Mouse (Mus musculus) neural tube, embryonic 11.5 days (tissue): Measurements from ENCODE around the gene Arrb2. TPM values are rescaled to one million over a fixed set of nuclear protein-coding genes. Genes with fewer than 3 reads are reported as not detected.
"Not testable (repeated sequence)": the region's sequence is repeated elsewhere in the genome, so short reads cannot be mapped to it uniquely, and the experiment has no call there.

Source experiments
- ATAC-seq: fragments of 200-750 bp; cut with Nextera tagmentation; 2 replicates; pipeline ENCODE4 v1.8.0; 2017; ENCODE audit warnings: moderate number of reproducible peaks, mild to moderate bottlenecking, moderate TSS enrichment, moderate library complexity; ENCODE audit not compliant: insufficient read depth, low FRiP score, low TSS enrichment
- DNase-seq: peaks from one replicate; pipeline ENCODE4 v3.0.0-alpha.2; 2015; ENCODE audit warnings: low spot score
- H3K27ac ChIP-seq: fragments of 300-500 bp; sonication (generic); 2 replicates; pipeline ENCODE4 v1.5.1; 2014; ENCODE audit warnings: low read depth, mild to moderate bottlenecking, low read length
- H3K27me3 ChIP-seq: fragments of 300-500 bp; sonication (generic); 2 replicates; pipeline ENCODE4 v1.6.1; 2014; ENCODE audit warnings: mild to moderate bottlenecking, low read length, mixed read lengths; ENCODE audit not compliant: control insufficient read depth, insufficient read depth
- H3K36me3 ChIP-seq: fragments of 300-500 bp; sonication (generic); 2 replicates; pipeline ENCODE4 v1.6.1; 2014; ENCODE audit warnings: mild to moderate bottlenecking, low read length, moderate library complexity, mixed read lengths; ENCODE audit not compliant: control insufficient read depth, insufficient read depth
- H3K4me1 ChIP-seq: fragments of 300-500 bp; sonication (generic); 2 replicates; pipeline ENCODE4 v1.6.1; 2014; ENCODE audit warnings: low read length, mixed read lengths; ENCODE audit not compliant: control insufficient read depth, insufficient read depth
- H3K4me2 ChIP-seq: fragments of 300-500 bp; sonication (generic); 2 replicates; pipeline ENCODE4 v1.6.1; 2014; ENCODE audit warnings: low read depth, mild to moderate bottlenecking, moderate library complexity
- H3K4me3 ChIP-seq: fragments of 300-500 bp; sonication (generic); 2 replicates; pipeline ENCODE4 v1.5.1; 2014; ENCODE audit warnings: low read depth, low read length
- H3K9ac ChIP-seq: fragments of 300-500 bp; sonication (generic); 2 replicates; pipeline ENCODE4 v1.6.1; 2014; ENCODE audit warnings: mild to moderate bottlenecking, low read length
- H3K9me3 ChIP-seq: fragments of 300-500 bp; sonication (generic); 2 replicates; pipeline ENCODE4 v1.6.1; 2016; ENCODE audit warnings: low read length; ENCODE audit not compliant: control insufficient read depth
- WGBS: fragments of 180-500 bp; shearing (Covaris S2); extraction: QIAGEN DNeasy Blood & Tissue Kit; methylation state at CpG from one replicate; pipeline ENCODE4 v1.1.7; 2014; 5-methylcytosine and 5-hydroxymethylcytosine counted together
- polyA plus RNA-seq: library from polyadenylated mRNA; unstranded; fragments of >200 nt; fragmentation: Nextera tagmentation; extraction: Ambion mirVana; gene quantifications from 2 replicates; pipeline ENCODE4 v1.2.1, GENCODE M21; 2014

Arrb2 gene
- polyA plus RNA-seq, 1 experiment from 2014 or later, result 24.2 TPM

DNA sequence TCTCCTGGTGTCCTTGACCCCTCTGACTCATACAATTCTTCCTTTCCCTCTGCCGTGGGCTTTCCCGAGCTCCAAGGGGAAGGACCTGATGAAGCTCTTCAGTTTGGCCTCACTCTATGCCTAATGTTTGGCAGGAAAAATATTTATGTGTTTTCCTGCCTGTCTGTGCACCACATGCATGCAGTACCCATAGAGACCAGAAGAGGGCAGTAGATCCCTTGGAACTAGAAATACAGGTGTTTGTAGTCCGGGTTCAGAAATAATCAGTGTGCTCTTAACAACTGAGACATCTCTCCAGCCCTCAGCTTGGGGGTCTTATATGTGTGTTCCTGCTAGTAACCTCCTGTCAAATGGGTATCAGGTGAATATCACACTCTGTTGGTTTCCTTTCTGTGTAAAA lies 18.5 kb upstream of the Arrb2 start:
- ATAC-seq, result no peak
- Histone ChIP-seq H3K4me2 (no peak overlapping the region), H3K4me3 (no peak overlapping the region), H3K9ac (no peak overlapping the region), H3K36me3 (no peaks in the 10 kb centered on the region), H3K27me3 (no peaks in the 10 kb centered on the region), H3K27ac (no peak overlapping the region), H3K4me1 (peaks cover 4% of the 10 kb centered on the region; the same call in 1 of the 2 replicates), H3K9me3 (no peaks in the 10 kb centered on the region)
- 19% methylated on average over 3 of the region's 3 CpGs for WGBS
- DNase-seq, result peak; percentile 67

DNA sequence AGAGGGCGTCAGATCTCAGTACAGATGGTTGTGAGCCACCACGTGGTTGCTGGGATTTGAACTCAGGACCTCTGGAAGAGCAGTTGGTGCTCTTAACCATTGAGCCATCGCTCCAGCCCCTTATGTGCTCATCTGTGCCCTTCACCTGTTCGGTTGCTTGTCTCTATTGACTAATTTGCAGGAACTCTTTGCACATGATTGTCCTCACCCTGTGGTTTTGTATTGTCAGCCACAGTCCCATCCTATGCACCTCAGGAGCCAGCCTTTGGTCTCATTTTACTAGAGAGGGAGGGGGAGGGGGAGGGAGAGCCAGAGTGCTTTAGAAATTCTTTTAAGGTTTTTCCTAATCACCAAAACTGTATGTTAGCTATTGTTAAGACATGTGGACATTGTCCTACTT lies 14.2 kb upstream of the Arrb2 start:
- Histone ChIP-seq H3K9ac (no peak overlapping the region), H3K4me2 (no peak overlapping the region), H3K27me3 (no peaks in the 10 kb centered on the region), H3K9me3 (no peaks in the 10 kb centered on the region), H3K36me3 (no peaks in the 10 kb centered on the region), H3K27ac (no peak overlapping the region), H3K4me3 (no peak overlapping the region), H3K4me1 (no peaks in the 10 kb centered on the region)
- 73% methylated on average over 4 of the region's 4 CpGs for WGBS
- DNase-seq (no peak), ATAC-seq (no peak)

DNA sequence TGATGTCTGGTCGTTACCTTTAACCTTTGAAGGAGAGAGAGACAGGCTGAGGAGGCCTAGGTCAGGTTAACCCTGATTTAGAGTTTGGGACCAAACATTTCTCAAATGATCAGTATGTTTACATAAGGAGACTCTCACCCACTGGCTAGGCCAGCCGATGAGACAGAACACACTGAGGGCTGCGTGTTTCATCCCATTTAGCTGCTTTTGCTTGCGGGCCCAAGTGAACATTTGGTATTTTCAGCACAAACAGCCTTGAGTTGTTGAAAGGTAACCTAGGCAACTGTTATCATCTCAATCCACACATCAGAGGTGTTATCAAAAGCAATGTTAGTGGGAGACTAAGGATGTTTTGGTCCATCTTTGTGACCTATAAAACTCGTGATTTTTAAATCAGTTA lies 12.9 kb upstream of the Arrb2 start:
- no peak overlapping the region for H3K9ac ChIP-seq
- H3K9me3 ChIP-seq, result no peaks in the 10 kb centered on the region
- no peak for ATAC-seq
- no peak for DNase-seq
- no peak overlapping the region for H3K27ac ChIP-seq
- WGBS, result 75% methylated on average over 5 of the region's 5 CpGs
- H3K36me3 ChIP-seq, result no peaks in the 10 kb centered on the region
- no peak overlapping the region for H3K4me2 ChIP-seq
- H3K4me1 ChIP-seq, result no peaks in the 10 kb centered on the region
- no peaks in the 10 kb centered on the region for H3K27me3 ChIP-seq
- no peak overlapping the region for H3K4me3 ChIP-seq

DNA sequence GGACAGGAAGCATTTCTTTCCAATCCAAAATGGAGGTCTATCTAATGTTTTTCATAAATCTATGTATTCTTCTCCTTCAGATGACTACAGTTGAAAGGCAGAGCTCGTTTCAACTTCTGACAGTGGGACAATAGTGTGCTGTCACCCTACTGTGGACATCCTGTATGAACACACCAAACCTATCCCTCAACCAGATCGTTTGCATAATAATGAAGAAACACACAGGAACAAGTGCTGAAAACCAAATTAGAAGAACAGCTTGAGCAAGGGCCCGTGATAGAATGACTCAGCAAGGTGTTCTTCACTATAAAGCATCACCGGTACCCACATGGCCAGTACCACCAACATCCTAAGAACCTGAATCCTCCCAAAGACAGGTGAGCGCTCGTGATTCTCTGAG lies 5.8 kb upstream of the Arrb2 start:
- not testable (repeated sequence) for H3K27me3 ChIP-seq, H3K9ac ChIP-seq, DNase-seq, H3K4me2 ChIP-seq, H3K27ac ChIP-seq, ATAC-seq, H3K9me3 ChIP-seq, H3K36me3 ChIP-seq, H3K4me1 ChIP-seq, H3K4me3 ChIP-seq
- 73% methylated on average over 6 of the region's 6 CpGs for WGBS

DNA sequence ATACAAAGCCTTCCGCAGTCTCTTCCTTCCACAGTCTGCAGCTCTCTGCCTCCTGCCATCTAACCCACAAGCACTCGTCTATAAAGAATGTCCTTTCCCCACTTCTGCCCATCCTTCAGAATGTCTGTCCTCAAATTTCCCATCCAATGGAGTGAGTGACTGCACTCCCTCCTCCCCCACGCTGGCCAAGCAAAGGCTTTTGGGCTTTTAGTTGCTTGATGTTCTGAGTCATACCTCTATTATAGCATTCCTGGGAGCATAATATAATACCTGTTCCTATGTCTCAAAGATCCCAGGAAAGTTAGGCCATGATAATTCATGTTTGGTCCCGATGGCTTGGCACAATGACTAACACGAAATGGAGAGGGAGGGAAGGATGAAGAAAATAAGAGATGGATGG lies 861 bp upstream of the Arrb2 start:
- peak overlapping the region; percentile 76 for H3K4me3 ChIP-seq
- peak overlapping the region; percentile 81; the same call in 1 of the 2 replicates for H3K27ac ChIP-seq
- no peak overlapping the region; the same call in 1 of the 2 replicates for H3K9ac ChIP-seq
- no peaks in the 10 kb centered on the region for H3K9me3 ChIP-seq
- H3K4me2 ChIP-seq, result peak overlapping the region; percentile 61
- DNase-seq (no peak), ATAC-seq (no peak)
- H3K4me1 ChIP-seq, result peaks cover 14% of the 10 kb centered on the region
- H3K27me3 ChIP-seq, result no peaks in the 10 kb centered on the region
- 30% methylated on average over 5 of the region's 5 CpGs for WGBS
- no peaks in the 10 kb centered on the region; the same call in 1 of the 2 replicates for H3K36me3 ChIP-seq

DNA sequence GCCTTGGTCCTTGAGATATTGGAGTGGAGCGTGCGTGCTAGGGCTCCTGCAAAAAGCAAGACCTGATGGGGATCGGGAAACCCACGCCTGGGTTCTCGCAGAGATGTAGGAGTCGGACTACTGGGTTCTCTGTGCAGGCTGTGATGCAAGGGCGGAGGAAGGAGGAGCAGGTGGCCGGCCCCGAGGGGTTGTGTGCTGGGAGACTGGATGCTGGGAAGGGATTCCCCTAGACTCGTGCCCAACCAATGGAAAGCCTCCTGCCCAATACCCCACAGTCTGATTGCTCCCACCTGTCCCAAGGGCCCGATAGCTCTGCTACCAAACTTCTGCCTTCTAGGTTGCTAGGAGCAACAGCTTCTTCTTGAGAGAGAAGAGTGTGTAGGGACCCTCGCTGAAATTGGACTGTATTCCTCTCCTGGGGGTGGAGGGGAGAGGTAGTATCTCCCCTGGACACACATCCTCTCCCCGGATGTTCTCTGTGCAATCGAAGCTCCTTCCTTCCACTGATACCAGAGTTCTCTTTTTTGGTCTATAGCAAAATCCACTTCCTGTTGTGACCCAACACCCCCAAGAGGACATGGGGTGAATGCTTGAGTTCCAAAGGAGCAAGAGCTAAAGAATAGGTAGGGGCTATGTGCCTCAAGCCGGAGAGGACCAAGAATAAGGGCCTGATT lies 597 bp downstream of the Arrb2 start:
- DNase-seq, result peak; percentile 54
- 9% methylated on average over 15 of the region's 15 CpGs for WGBS

DNA sequence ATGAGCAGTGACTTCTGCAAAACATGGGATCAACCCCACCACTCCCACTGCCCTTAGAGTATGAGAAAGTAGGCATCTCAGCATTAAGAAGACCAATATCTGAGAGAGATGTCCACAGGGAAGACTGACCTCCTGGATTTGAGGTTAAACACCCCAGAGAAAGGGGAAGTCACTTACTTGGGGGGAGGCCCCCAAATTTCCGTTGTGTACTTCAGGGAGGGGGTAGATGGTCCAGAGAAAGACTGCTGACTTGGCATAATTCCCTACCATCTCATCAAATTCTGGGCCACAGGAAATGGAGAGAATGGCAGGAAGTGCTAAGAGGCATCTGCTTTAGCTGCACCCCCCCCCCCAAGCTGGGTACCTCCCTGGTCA lies 1.1 kb downstream of the Arrb2 start:
- H3K9ac ChIP-seq, result peak overlapping the region; percentile 84; the same call in 1 of the 2 replicates
- peak overlapping the region; percentile 61 for H3K4me2 ChIP-seq
- no peaks in the 10 kb centered on the region for H3K9me3 ChIP-seq
- peaks cover 14% of the 10 kb centered on the region for H3K4me1 ChIP-seq
- peaks cover 6% of the 10 kb centered on the region; the same call in 1 of the 2 replicates for H3K36me3 ChIP-seq
- WGBS, result 86% methylated on average over 1 of the region's 1 CpGs
- DNase-seq, result no peak
- no peaks in the 10 kb centered on the region for H3K27me3 ChIP-seq
- H3K27ac ChIP-seq, result no peak overlapping the region
- H3K4me3 ChIP-seq, result peak overlapping the region; percentile 76
- ATAC-seq, result no peak

More for the DNA sequence above, 597 bp downstream of the Arrb2 start:
- Histone ChIP-seq H3K4me1 (peaks cover 14% of the 10 kb centered on the region), H3K9ac (peak overlapping the region; percentile 84), H3K9me3 (no peaks in the 10 kb centered on the region), H3K36me3 (peaks cover 5% of the 10 kb centered on the region; the same call in 1 of the 2 replicates), H3K4me2 (peak overlapping the region; percentile 61), H3K27ac (peak overlapping the region; percentile 81), H3K27me3 (no peaks in the 10 kb centered on the region), H3K4me3 (peak overlapping the region; percentile 76)
- peak; percentile 45 for ATAC-seq

DNA sequence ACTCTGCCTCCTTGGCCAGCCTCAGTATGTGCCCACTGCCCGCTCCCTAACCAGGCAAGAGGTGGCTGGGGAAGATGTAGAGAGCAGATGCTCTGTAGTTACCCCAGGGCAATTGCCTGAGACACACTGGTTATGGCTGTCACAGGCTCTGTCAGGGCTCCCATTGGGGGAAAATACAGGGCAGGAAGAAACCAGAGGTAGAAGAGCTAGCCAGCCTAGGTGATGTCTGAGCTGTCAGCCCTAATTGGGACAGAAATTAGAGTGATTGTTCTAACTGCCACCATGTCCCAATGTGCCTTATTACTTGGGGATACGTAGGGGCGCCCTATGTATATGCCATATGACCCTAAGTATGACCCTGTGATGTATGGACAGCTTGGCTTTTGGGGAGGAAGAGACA lies 1.5 kb downstream of the Arrb2 start:
- H3K4me2 ChIP-seq, result no peak overlapping the region
- H3K27me3 ChIP-seq, result no peaks in the 10 kb centered on the region
- H3K4me3 ChIP-seq, result no peak overlapping the region
- H3K9me3 ChIP-seq, result no peaks in the 10 kb centered on the region
- 94% methylated on average over 3 of the region's 3 CpGs for WGBS
- no peak for ATAC-seq
- H3K27ac ChIP-seq, result no peak overlapping the region
- DNase-seq, result no peak
- H3K4me1 ChIP-seq, result peaks cover 14% of the 10 kb centered on the region
- H3K36me3 ChIP-seq, result peaks cover 6% of the 10 kb centered on the region; the same call in 1 of the 2 replicates
- no peak overlapping the region for H3K9ac ChIP-seq

DNA sequence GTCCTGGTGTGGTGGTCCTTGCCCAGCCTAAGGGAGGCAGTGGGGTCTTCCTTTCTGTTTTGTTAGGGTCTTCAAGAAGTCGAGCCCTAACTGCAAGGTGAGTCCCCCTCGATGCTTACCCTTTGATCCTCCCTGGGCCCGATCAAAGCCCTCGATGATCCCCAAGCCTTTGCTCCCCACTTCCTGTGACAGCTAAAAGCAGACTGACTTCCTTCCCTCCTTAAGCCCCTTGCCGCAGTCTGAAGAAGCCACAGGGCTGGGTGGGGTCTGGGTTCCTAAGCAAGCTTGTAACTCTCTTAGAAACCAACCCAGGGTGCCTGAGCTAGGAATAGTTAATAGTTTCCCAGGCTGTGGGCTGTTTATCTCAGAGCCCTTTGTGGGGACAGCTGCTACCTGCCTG lies 3.0 kb downstream of the Arrb2 start:
- ATAC-seq (no peak), DNase-seq (no peak)
- Histone ChIP-seq H3K4me3 (no peak overlapping the region), H3K4me1 (peaks cover 14% of the 10 kb centered on the region), H3K9me3 (no peaks in the 10 kb centered on the region), H3K27me3 (no peaks in the 10 kb centered on the region), H3K4me2 (no peak overlapping the region), H3K9ac (no peak overlapping the region), H3K27ac (no peak overlapping the region), H3K36me3 (peaks cover 10% of the 10 kb centered on the region)
- 72% methylated on average over 5 of the region's 5 CpGs for WGBS
